Mouse (Mus musculus) liver, embryonic 16.5 days (tissue): ENCODE data around the gene Lipt2. TPM values are rescaled to one million over a fixed set of nuclear protein-coding genes. Genes with fewer than 3 reads are reported as not detected.

Experiments
- ATAC-seq: fragments of 200-750 bp; cut with Nextera tagmentation; 2 replicates; pipeline ENCODE4 v1.8.0; 2017; ENCODE audit warnings: low read depth, mild to moderate bottlenecking, moderate number of reproducible peaks, moderate library complexity
- H3K27ac ChIP-seq: fragments of 300-500 bp; sonication (generic); 2 replicates; pipeline ENCODE4 v1.5.1; 2014; ENCODE audit warnings: mild to moderate bottlenecking, low read length
- H3K27me3 ChIP-seq: fragments of 300-500 bp; sonication (generic); 2 replicates; pipeline ENCODE4 v1.6.1; 2014; ENCODE audit warnings: low read depth, low read length, mixed read lengths; ENCODE audit not compliant: control insufficient read depth, insufficient read depth
- H3K36me3 ChIP-seq: fragments of 300-500 bp; sonication (generic); 2 replicates; pipeline ENCODE4 v1.6.1; 2014; ENCODE audit warnings: mild to moderate bottlenecking; ENCODE audit not compliant: control insufficient read depth, insufficient read depth
- H3K4me1 ChIP-seq: fragments of 300-500 bp; sonication (generic); 2 replicates; pipeline ENCODE4 v1.6.1; 2014; ENCODE audit warnings: low read depth, low read length, mixed read lengths; ENCODE audit not compliant: control insufficient read depth
- H3K4me2 ChIP-seq: fragments of 300-500 bp; sonication (generic); 2 replicates; pipeline ENCODE4 v1.6.1; 2014; ENCODE audit warnings: low read depth, low read length, mixed read lengths
- H3K4me3 ChIP-seq: fragments of 300-500 bp; sonication (generic); 2 replicates; pipeline ENCODE4 v1.5.1; 2014; ENCODE audit warnings: low read depth, mild to moderate bottlenecking, low read length
- H3K9ac ChIP-seq: fragments of 300-500 bp; sonication (generic); 2 replicates; pipeline ENCODE4 v1.6.1; 2014; ENCODE audit warnings: low read depth, low read length
- H3K9me3 ChIP-seq: fragments of 300-500 bp; sonication (generic); replicated peaks from 2 replicates; pipeline ENCODE4 v1.6.1; 2016; ENCODE audit warnings: low read length; ENCODE audit not compliant: control insufficient read depth
- WGBS: fragments of 180-500 bp; shearing (Covaris S2); extraction: QIAGEN DNeasy Blood & Tissue Kit; methylation state at CpG from one replicate; pipeline ENCODE4 v1.1.7; 2014; ENCODE audit not compliant: insufficient replicate concordance; 5-methylcytosine and 5-hydroxymethylcytosine counted together
- polyA plus RNA-seq: library from polyadenylated mRNA; unstranded; fragments of >200 nt; fragmentation: Nextera tagmentation; extraction: Ambion mirVana; gene quantifications from 2 replicates; pipeline ENCODE4 v1.2.1, GENCODE M21; 2015

Gene Lipt2
- polyA plus RNA-seq, 1 experiment from 2014 or later = 3.8 TPM

DNA sequence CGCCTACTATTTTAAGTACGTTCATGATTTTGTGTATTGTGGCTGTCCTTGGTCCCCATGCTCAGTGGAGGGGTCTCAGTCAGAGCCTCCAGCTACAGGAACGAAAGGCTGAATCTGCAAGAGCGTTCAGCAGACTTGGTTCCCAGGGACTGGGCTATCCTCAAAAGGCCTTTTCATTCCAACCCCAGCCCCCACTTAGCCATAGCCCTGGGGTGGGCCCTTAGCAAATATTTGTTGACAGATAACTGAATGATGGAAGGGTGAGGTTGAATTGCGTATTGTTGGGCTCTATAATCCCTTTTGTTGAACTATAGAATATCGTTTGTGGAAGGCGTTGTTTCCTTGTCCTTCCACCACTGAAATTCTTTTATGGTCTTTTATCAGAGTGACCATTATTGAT, 32.6 kb upstream of the Lipt2 start:
- no peak overlapping the region for H3K4me2 ChIP-seq
- ATAC-seq = no peak
- no peak overlapping the region for H3K9ac ChIP-seq
- H3K4me3 ChIP-seq = no peak overlapping the region
- H3K4me1 ChIP-seq = peaks cover 3% of the 10 kb centered on the region; the same call in 1 of the 2 replicates
- peaks cover 3% of the 10 kb centered on the region for H3K9me3 ChIP-seq
- no peaks in the 10 kb centered on the region for H3K36me3 ChIP-seq
- no peaks in the 10 kb centered on the region for H3K27me3 ChIP-seq
- WGBS = 72% methylated on average over 7 of the region's 7 CpGs
- H3K27ac ChIP-seq = no peak overlapping the region

DNA sequence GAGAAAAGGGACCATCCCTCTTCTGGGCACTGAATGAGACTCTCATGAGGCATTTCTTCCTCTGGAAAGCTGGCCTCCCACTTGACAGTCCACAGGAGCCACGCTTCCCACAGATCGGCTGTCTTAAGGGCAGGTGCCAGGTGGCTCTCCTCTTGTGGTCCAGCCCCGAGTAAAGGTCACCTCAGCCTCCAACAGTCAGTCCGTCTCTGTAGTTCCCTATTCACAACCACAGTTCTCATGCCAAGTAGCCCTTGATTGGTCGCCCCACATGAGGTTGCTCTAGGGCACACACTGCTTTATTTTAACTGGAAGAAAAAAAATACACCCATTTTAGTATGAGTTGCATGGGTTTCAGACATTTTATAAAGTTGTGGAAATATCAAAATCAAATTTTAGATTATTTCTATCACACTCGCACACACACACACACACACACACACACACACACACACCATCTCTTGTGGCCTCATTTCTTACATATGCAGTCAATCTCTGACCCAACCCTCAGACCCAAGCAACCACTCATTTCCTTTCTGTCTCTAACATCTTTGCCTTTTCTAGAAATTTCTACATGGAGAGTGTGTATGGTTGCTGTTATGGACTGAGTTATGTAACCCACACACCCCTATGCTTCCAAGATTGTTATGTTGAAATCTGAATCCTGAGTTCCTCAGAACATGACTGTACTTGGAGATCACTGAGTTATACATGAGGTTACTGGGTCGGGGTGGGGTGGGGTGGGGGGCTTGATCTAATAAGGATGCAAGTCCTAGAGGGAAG, 30.6 kb upstream of the Lipt2 start:
- Histone ChIP-seq H3K9me3 (peaks cover 3% of the 10 kb centered on the region), H3K27ac (no peak overlapping the region), H3K9ac (no peak overlapping the region), H3K4me1 (no peaks in the 10 kb centered on the region), H3K4me3 (no peak overlapping the region), H3K36me3 (no peaks in the 10 kb centered on the region), H3K4me2 (no peak overlapping the region), H3K27me3 (no peaks in the 10 kb centered on the region)
- 44% methylated on average over 7 of the region's 7 CpGs for WGBS
- ATAC-seq = no peak

DNA sequence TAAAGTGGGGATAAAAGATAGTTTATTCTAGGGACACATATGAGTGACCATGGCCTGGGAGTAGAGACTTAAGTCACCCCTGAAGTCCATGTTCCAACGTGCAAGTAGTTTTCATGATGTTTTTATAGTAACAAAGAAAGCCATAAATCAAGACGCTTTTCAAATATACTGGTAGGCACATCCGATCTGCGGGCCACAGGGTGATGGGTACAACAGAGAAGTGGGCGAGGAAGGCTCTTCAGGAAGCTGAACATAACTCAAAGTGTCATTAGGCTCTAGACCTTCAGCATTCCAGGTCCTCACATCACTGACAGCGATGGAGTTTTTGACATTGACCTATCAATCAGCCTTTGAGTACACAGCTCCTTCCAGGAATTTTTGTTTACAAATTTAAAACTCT, 28.5 kb upstream of the Lipt2 start:
- Histone ChIP-seq H3K9me3 (no peaks in the 10 kb centered on the region), H3K4me3 (no peak overlapping the region), H3K9ac (no peak overlapping the region), H3K27ac (no peak overlapping the region), H3K4me2 (no peak overlapping the region), H3K36me3 (no peaks in the 10 kb centered on the region), H3K4me1 (no peaks in the 10 kb centered on the region), H3K27me3 (no peaks in the 10 kb centered on the region)
- no peak for ATAC-seq
- 21% methylated on average over 6 of the region's 6 CpGs for WGBS

DNA sequence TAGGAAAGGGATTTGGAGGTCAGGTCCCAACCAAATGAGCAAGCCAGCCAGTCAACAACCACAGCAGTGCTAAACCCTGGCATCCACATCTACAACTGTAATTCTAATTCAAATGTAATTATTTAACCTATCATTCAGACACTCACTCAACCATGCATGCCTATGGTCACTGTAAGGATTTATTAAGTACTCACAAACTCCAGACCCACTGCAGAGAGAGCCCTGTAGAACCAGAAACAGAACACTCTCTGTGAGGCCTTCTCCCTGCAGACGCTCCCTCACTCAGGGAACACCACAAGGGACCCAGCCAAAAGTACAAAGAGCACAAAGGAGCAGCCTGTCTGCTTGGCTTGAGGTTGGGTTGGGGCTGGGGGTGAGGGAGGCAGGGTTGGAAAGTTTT, 26.7 kb upstream of the Lipt2 start:
- Histone ChIP-seq H3K27me3 (no peaks in the 10 kb centered on the region), H3K4me3 (no peak overlapping the region), H3K9ac (no peak overlapping the region), H3K9me3 (no peaks in the 10 kb centered on the region), H3K4me2 (no peak overlapping the region), H3K4me1 (no peaks in the 10 kb centered on the region), H3K27ac (no peak overlapping the region), H3K36me3 (no peaks in the 10 kb centered on the region)
- no peak for ATAC-seq
- WGBS = 41% methylated on average over 1 of the region's 1 CpGs

DNA sequence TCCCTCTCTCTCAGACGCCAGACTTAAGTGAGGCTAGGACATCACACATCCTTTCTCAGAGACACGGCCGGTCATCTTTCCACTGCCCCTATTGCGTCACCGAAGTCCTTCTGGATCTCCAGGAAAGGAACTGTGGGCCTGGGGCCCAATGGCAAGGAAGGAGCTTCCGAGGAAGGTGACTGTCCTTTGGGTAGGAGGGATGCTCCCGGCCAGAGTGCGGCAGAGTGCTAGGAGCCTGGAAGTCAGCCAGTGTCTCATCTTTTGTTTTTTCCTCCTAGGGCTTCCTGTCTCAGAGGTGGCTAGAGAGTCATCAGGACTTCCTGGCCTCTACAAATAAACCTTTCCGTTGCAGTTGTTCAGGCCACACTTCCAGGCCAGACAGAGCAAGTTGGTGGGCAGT, 22.0 kb upstream of the Lipt2 start:
- Histone ChIP-seq H3K9me3 (no peaks in the 10 kb centered on the region), H3K9ac (no peak overlapping the region), H3K4me2 (no peak overlapping the region), H3K27ac (no peak overlapping the region), H3K27me3 (no peaks in the 10 kb centered on the region), H3K4me1 (no peaks in the 10 kb centered on the region), H3K4me3 (no peak overlapping the region), H3K36me3 (no peaks in the 10 kb centered on the region)
- ATAC-seq = peak; percentile 32; the same call in 1 of the 2 replicates
- WGBS = 39% methylated on average over 9 of the region's 9 CpGs

DNA sequence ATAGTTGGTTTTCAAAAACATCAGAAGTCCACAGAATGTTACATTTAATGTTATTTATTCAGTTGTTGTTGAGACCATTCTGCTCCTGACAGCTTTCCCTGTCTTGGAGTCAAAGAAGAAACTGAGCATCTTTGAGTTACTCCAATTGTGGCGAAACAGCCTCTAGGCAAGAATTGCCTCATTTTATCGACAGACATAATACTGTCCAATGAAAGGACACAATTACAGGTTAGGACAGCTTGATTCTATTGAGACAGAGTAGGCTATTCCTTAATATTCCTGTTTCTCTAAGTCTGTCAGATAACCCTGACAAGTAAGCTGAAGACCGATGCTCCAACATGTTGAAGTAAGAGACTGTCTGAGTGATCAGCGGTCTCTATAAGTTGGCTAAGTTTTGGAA, 21.0 kb upstream of the Lipt2 start:
- no peak for ATAC-seq
- H3K4me2 ChIP-seq = no peak overlapping the region
- no peak overlapping the region for H3K27ac ChIP-seq
- 79% methylated on average over 4 of the region's 4 CpGs for WGBS
- no peaks in the 10 kb centered on the region for H3K27me3 ChIP-seq
- no peak overlapping the region for H3K4me3 ChIP-seq
- H3K9me3 ChIP-seq = no peaks in the 10 kb centered on the region
- H3K4me1 ChIP-seq = no peaks in the 10 kb centered on the region
- H3K9ac ChIP-seq = no peak overlapping the region
- H3K36me3 ChIP-seq = no peaks in the 10 kb centered on the region

DNA sequence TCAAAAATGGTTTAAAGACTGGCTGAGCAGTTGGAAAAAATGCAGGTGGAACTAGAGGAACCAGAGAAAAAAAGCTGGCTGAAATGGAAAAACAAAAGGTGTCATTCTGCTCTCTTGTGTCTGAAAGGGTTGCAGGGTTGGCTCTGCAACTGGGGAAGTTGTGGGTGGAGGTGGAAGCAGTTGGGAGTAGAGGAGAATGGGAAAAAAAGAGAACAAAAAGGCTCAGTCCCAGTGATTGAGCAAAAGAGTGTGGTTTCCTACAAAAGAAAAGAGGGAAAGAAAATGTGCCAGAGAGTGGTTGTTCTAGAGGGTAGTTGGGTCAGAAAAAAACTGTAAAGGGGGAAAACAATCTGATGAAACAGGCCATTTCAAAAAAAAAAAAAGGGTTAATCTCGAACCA, 18.5 kb upstream of the Lipt2 start:
- H3K9ac ChIP-seq = no peak overlapping the region
- WGBS = 41% methylated on average over 1 of the region's 1 CpGs
- no peak overlapping the region for H3K27ac ChIP-seq

DNA sequence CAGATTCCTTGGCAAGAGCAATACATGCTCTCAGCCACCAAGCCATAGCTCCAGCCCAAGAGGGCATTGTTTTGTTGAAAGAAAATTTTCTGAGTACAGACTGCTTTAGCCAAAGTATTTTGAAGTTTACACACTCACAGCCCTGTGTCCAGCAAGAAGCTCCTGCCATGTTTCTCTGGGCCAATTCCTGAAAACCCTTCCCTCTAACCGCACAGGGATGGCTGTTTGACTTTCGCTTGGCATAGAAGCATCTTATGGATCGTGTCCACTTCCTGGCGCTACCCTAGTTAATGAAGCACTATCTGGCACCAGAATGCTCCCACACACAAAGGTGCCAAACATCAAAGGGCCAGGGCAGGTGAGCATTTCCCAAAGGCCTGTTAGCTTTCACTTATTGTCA, 10.5 kb upstream of the Lipt2 start:
- Histone ChIP-seq H3K4me3 (no peak overlapping the region), H3K36me3 (no peaks in the 10 kb centered on the region), H3K27me3 (no peaks in the 10 kb centered on the region), H3K27ac (no peak overlapping the region), H3K4me1 (no peaks in the 10 kb centered on the region), H3K4me2 (no peak overlapping the region), H3K9ac (no peak overlapping the region), H3K9me3 (no peaks in the 10 kb centered on the region)
- WGBS = 79% methylated on average over 4 of the region's 4 CpGs
- no peak for ATAC-seq

More for the DNA sequence above, 18.5 kb upstream of the Lipt2 start:
- no peaks in the 10 kb centered on the region for H3K36me3 ChIP-seq
- no peak for ATAC-seq
- H3K4me3 ChIP-seq = no peak overlapping the region
- H3K4me2 ChIP-seq = no peak overlapping the region
- H3K27me3 ChIP-seq = no peaks in the 10 kb centered on the region
- no peaks in the 10 kb centered on the region for H3K9me3 ChIP-seq
- no peaks in the 10 kb centered on the region for H3K4me1 ChIP-seq

DNA sequence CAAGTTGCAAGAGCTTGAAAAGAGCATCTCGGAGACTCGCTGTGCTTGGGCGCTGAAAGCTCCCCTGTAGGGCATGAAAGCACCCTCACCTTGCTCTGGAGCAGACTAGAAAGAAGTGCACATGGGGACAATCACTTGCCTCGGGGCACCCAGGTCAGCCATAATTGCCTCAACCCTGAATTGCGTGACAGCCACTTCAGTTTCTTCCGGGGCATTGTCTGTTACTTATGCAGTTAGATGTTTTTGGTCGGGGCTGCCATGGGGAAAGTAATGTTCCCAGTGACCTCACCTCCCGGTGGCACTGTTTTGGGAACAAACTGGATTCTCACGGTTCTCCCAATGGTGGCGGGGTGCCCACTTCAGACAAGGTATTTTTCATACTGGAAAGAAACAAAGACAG, 9.0 kb upstream of the Lipt2 start:
- Histone ChIP-seq H3K36me3 (no peaks in the 10 kb centered on the region), H3K4me3 (no peak overlapping the region), H3K27me3 (no peaks in the 10 kb centered on the region), H3K4me1 (no peaks in the 10 kb centered on the region), H3K4me2 (no peak overlapping the region), H3K27ac (no peak overlapping the region), H3K9me3 (no peaks in the 10 kb centered on the region), H3K9ac (no peak overlapping the region)
- WGBS = 60% methylated on average over 10 of the region's 10 CpGs
- ATAC-seq = no peak
